Mouse (Mus musculus) lung, embryonic 16.5 days (tissue): ENCODE measurements at regions not wholly inside any gene's neighbourhood (a gene's known extent, or its start where the extent isn't known, plus 50 kb on each side); places are given as distances from the start of the nearest gene placed in this dataset.

Experiments used
- ATAC-seq: fragments of 200-750 bp; cut with Nextera tagmentation; 2 replicates; pipeline ENCODE4 v1.8.0; 2017; ENCODE audit warnings: low read depth, mild to moderate bottlenecking, moderate library complexity
- H3K27ac ChIP-seq: fragments of 300-500 bp; sonication (generic); 2 replicates; pipeline ENCODE4 v1.5.1; 2014; ENCODE audit warnings: mild to moderate bottlenecking, control low read depth, low read length
- H3K27me3 ChIP-seq: fragments of 300-500 bp; sonication (generic); 2 replicates; pipeline ENCODE4 v1.6.1; 2014; ENCODE audit warnings: low read depth, low read length, mixed read lengths; ENCODE audit not compliant: control insufficient read depth, insufficient read depth
- H3K36me3 ChIP-seq: fragments of 300-500 bp; sonication (generic); 2 replicates; pipeline ENCODE4 v1.6.1; 2014; ENCODE audit warnings: low read length; ENCODE audit not compliant: control insufficient read depth, insufficient read depth
- H3K4me1 ChIP-seq: fragments of 300-500 bp; sonication (generic); replicated peaks from 2 replicates; pipeline ENCODE4 v1.6.1; 2014; ENCODE audit warnings: low read length, mixed read lengths; ENCODE audit not compliant: control insufficient read depth, insufficient read depth
- H3K4me2 ChIP-seq: fragments of 300-500 bp; sonication (generic); 2 replicates; pipeline ENCODE4 v1.6.1; 2014; ENCODE audit warnings: low read depth, low read length, control low read depth
- H3K4me3 ChIP-seq: fragments of 300-500 bp; sonication (generic); 2 replicates; pipeline ENCODE4 v1.5.1; 2014; ENCODE audit warnings: mild to moderate bottlenecking, low read length, control low read depth
- H3K9ac ChIP-seq: fragments of 300-500 bp; sonication (generic); 2 replicates; pipeline ENCODE4 v1.6.1; 2014; ENCODE audit warnings: low read length, control low read depth
- H3K9me3 ChIP-seq: fragments of 300-500 bp; sonication (generic); 2 replicates; pipeline ENCODE4 v1.6.1; 2016; ENCODE audit warnings: low read length; ENCODE audit not compliant: control insufficient read depth
- WGBS: fragments of 180-500 bp; shearing (Covaris S2); extraction: QIAGEN DNeasy Blood & Tissue Kit; methylation state at CpG from one replicate; pipeline ENCODE4 v1.1.7; 2014; 5-methylcytosine and 5-hydroxymethylcytosine counted together

GRCm38 (mm10) chr7:72774771-72775119 lies 468.3 kb upstream of the Mctp2 start:
- Histone ChIP-seq H3K4me2 (no peak overlapping the region), H3K27ac (no peak overlapping the region), H3K9ac (no peak overlapping the region), H3K4me1 (no peaks in the 10 kb centered on the region), H3K4me3 (no peak overlapping the region), H3K27me3 (no peaks in the 10 kb centered on the region), H3K36me3 (no peaks in the 10 kb centered on the region), H3K9me3 (no peaks in the 10 kb centered on the region)
- no peak for ATAC-seq
- 59% methylated on average over 3 of the region's 3 CpGs for WGBS

- Histone ChIP-seq H3K4me3 (no peak overlapping the region), H3K9ac (no peak overlapping the region), H3K4me2 (no peak overlapping the region), H3K9me3 (no peaks in the 10 kb centered on the region), H3K27ac (no peak overlapping the region), H3K36me3 (no peaks in the 10 kb centered on the region), H3K27me3 (no peaks in the 10 kb centered on the region), H3K4me1 (no peaks in the 10 kb centered on the region)
- no peak for ATAC-seq
- 85% methylated on average over 1 of the region's 1 CpGs for WGBS
These were observed 480.9 kb upstream of the Mctp2 start for GRCm38 (mm10) chr7:72787306-72787705.

GRCm38 (mm10) chr7:72788261-72788660 lies 481.9 kb upstream of the Mctp2 start:
- no peaks in the 10 kb centered on the region for H3K36me3 ChIP-seq
- no peak overlapping the region for H3K4me3 ChIP-seq
- H3K4me2 ChIP-seq, result no peak overlapping the region
- WGBS, result 19% methylated on average over 2 of the region's 2 CpGs
- no peak for ATAC-seq
- no peak overlapping the region for H3K9ac ChIP-seq
- H3K4me1 ChIP-seq, result no peaks in the 10 kb centered on the region
- no peaks in the 10 kb centered on the region for H3K9me3 ChIP-seq
- no peak overlapping the region for H3K27ac ChIP-seq
- no peaks in the 10 kb centered on the region for H3K27me3 ChIP-seq

DNA sequence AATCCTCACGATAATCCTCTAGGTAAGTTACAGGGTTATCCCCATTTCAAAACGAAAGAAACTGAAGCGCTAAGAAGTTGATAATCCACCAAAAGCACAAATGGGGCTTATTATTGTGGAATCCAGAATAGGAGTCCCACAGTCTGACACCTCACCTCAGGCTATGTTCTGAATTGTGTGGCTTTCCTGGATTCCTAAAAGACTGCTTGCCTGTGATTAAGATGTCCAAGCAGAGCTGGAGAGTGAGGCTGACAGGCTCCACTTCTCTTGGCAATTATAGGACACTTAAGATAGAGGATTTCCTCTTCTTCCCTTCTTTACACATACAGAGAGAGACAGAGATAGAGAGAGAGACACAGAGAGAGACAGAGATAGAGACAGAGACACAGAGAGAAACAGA lies 515.7 kb upstream of the Mctp2 start:
- H3K36me3 ChIP-seq, result no peaks in the 10 kb centered on the region
- WGBS, result 80% methylated on average over 3 of the region's 3 CpGs
- H3K4me2 ChIP-seq, result no peak overlapping the region
- no peak overlapping the region for H3K9ac ChIP-seq
- H3K4me1 ChIP-seq, result no peaks in the 10 kb centered on the region
- H3K27ac ChIP-seq, result no peak overlapping the region
- no peaks in the 10 kb centered on the region; the same call in 1 of the 2 replicates for H3K9me3 ChIP-seq
- no peak for ATAC-seq
- H3K27me3 ChIP-seq, result no peaks in the 10 kb centered on the region
- no peak overlapping the region for H3K4me3 ChIP-seq

DNA sequence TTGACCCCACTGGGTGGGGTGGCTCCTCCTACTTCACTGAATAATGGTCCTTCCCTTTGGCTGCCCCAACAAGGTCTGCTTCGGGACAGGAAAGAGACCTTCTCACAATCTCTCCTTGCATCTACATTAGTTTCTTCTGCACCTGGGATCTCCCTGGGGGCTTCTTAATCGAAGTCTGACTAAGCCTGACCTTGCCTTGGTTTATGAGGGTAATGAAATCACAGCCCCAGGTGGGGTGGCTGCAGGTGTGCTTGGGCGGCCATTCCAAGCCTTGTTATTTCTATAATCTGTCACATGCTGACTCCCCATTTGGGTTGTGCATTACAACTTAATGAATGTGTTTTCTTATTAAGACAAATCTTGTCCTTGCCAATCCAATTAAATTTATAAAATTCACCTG lies 520.2 kb upstream of the Mctp2 start:
- 75% methylated on average over 3 of the region's 3 CpGs for WGBS
- no peak overlapping the region for H3K4me2 ChIP-seq
- ATAC-seq, result no peak

GRCm38 (mm10) chr7:72835423-72835822 lies 529.0 kb upstream of the Mctp2 start:
- Histone ChIP-seq H3K4me2 (no peak overlapping the region), H3K36me3 (no peaks in the 10 kb centered on the region), H3K4me1 (no peaks in the 10 kb centered on the region), H3K4me3 (no peak overlapping the region), H3K27ac (no peak overlapping the region), H3K9ac (no peak overlapping the region), H3K9me3 (no peaks in the 10 kb centered on the region), H3K27me3 (no peaks in the 10 kb centered on the region)
- WGBS, result 79% methylated on average over 1 of the region's 1 CpGs
- no peak for ATAC-seq

More for the DNA sequence above, 520.2 kb upstream of the Mctp2 start:
- Histone ChIP-seq H3K4me1 (no peaks in the 10 kb centered on the region), H3K4me3 (no peak overlapping the region), H3K27me3 (no peaks in the 10 kb centered on the region), H3K36me3 (no peaks in the 10 kb centered on the region), H3K27ac (no peak overlapping the region), H3K9ac (no peak overlapping the region), H3K9me3 (no peaks in the 10 kb centered on the region; the same call in 1 of the 2 replicates)

DNA sequence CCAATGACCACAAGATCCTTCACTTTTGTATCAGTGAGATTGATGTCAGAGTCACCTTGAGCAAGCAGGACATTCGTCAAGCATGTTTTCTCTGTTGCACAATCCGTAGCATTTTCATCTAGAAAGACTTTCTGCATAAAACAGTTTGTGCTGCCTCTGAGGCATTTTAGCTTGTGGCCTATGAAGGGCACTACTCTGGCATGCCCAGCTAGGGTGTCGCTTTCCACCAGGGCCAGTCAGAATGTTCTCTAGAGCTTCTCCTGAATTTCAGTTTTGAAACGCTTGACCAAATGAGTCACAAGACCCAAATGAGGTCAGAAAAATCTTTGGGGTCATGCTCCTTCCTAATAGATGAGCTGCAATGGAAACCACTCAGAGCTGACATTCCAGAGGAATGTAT lies 529.6 kb upstream of the Mctp2 start:
- no peaks in the 10 kb centered on the region for H3K27me3 ChIP-seq
- H3K9me3 ChIP-seq, result no peaks in the 10 kb centered on the region
- WGBS, result 77% methylated on average over 4 of the region's 4 CpGs
- no peak overlapping the region for H3K4me3 ChIP-seq
- no peak overlapping the region for H3K4me2 ChIP-seq
- ATAC-seq, result no peak
- H3K9ac ChIP-seq, result no peak overlapping the region
- no peaks in the 10 kb centered on the region for H3K36me3 ChIP-seq
- H3K27ac ChIP-seq, result no peak overlapping the region
- no peaks in the 10 kb centered on the region for H3K4me1 ChIP-seq

DNA sequence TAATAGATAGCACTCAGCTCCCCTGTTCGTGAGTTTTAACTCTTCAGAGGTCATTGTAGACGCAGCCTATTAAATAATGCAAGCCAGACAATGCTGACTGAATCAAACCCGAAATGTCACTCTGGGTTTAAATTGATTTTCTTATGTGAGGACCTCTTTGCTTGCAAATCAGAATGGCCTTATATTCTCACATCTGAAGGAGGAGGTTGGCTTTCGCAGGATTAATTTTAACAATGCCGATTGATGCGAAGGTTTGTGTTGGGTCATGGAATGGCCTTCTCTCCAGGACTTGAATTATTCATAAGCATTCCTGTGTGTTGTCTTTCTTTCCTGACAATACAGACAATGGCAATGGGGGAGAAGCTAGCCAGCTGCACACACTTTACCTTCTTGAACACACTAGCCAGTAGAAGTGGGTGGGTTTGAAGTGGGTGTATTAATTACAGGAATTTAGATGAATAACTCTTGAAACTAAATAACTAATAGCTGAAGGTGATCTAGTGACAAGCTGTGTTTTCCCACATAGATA lies 530.1 kb upstream of the Mctp2 start:
- 89% methylated on average over 6 of the region's 6 CpGs for WGBS
- no peak overlapping the region for H3K4me2 ChIP-seq
- no peak overlapping the region for H3K27ac ChIP-seq
- H3K4me1 ChIP-seq, result no peaks in the 10 kb centered on the region
- H3K27me3 ChIP-seq, result no peaks in the 10 kb centered on the region
- no peaks in the 10 kb centered on the region for H3K9me3 ChIP-seq
- H3K9ac ChIP-seq, result no peak overlapping the region
- H3K36me3 ChIP-seq, result no peaks in the 10 kb centered on the region
- no peak for ATAC-seq
- no peak overlapping the region for H3K4me3 ChIP-seq

DNA sequence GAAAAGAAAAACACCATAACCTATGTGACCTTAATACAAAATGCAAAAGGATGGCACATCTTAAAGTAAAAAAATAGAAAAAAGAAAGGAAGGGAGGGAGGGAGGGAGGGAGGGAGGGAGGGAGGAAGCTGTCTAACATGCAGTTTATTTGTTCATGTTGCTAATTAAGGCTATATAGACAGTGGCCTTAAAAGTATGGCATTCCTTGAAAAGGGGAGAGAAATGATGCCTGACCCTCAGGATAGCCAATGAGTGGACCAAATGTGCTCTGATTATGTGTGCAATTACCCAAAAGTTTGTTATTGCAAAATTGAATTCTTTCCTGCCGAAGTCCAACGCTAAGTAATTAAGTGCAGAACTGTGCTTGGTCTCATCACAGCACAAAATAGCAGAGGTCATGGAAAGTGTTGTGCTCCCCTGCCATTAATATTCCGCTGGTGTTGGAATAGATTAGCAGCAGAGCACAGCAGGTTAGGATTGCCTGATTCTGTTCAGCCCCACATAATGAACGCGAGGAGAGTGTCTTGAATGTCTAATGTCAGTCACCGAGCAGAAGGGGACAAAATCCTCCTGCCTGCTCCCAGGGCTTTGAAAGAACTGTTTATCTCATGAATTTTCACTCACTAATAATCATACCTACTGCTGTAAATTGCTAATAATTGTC lies 531.7 kb upstream of the Mctp2 start:
- ATAC-seq, result no peak
- Histone ChIP-seq H3K36me3 (no peaks in the 10 kb centered on the region), H3K9ac (no peak overlapping the region), H3K4me3 (no peak overlapping the region), H3K27ac (no peak overlapping the region), H3K4me1 (no peaks in the 10 kb centered on the region), H3K27me3 (no peaks in the 10 kb centered on the region), H3K4me2 (no peak overlapping the region), H3K9me3 (no peaks in the 10 kb centered on the region)
- 69% methylated on average over 6 of the region's 6 CpGs for WGBS

- H3K9ac ChIP-seq, result no peak overlapping the region
- H3K4me1 ChIP-seq, result no peaks in the 10 kb centered on the region
- H3K4me3 ChIP-seq, result no peak overlapping the region
- H3K9me3 ChIP-seq, result no peaks in the 10 kb centered on the region
- H3K27me3 ChIP-seq, result no peaks in the 10 kb centered on the region
- H3K4me2 ChIP-seq, result no peak overlapping the region
- 100% methylated on average over 1 of the region's 1 CpGs for WGBS
- no peaks in the 10 kb centered on the region for H3K36me3 ChIP-seq
- no peak overlapping the region for H3K27ac ChIP-seq
- ATAC-seq, result no peak
These were observed 524.0 kb upstream of the Rgma start for GRCm38 (mm10) chr7:72851346-72851745.
